14 mouse cellular contexts compared by ENCODE assay signal in genomic region chr7:91369821-91370321, GRCm38 (mm10).
DNase-seq lines count a peak whose midpoint lies in the region; ATAC-seq lines count a peak whose summit lies in the region.
"Had no signal": no experiment of that assay in that cellular context is flagged by ENCODE, and none has a peak within 500 bp of the region (broad histone marks: within the 10 kb centered on the region; RNA-seq: fewer than 3 reads in every experiment).

No protein-coding gene starts in this region.

- WGBS in limb, embryonic 10.5 days = 82% methylated on average over 10 of the region's 10 CpGs

- no peaks in the 10 kb centered on the region for H3K9me3 ChIP-seq in limb, embryonic 10.5 days (replicated peaks)
- H3K9me3 ChIP-seq: intestine, embryonic 15.5 days; neural tube, embryonic 13.5 days had no signal

- no peaks in the 10 kb centered on the region for H3K4me1 ChIP-seq in limb, embryonic 10.5 days
- H3K4me1 ChIP-seq: intestine, embryonic 15.5 days; neural tube, embryonic 13.5 days had no signal

- H3K27ac ChIP-seq in limb, embryonic 10.5 days = no peak overlapping the region
- H3K27ac ChIP-seq: intestine, embryonic 15.5 days; neural tube, embryonic 13.5 days had no signal

- intact Hi-C loops in heart, postnatal 10 days (cut with DNase I) = no loop called here
- intact Hi-C loops in heart, postnatal 14 days (cut with DNase I) = no loop called here
- intact Hi-C loops in left cerebral cortex, postnatal 14 days (cut with DNase I) = loop anchor here (10.0 kb wide), 1 partner anchor 65 kb away; no protein-coding TSS in a partner anchor

- H3K36me3 ChIP-seq in limb, embryonic 10.5 days = no peaks in the 10 kb centered on the region
- H3K36me3 ChIP-seq: intestine, embryonic 15.5 days; neural tube, embryonic 13.5 days had no signal

- peak; percentile 92 for ATAC-seq in frontal cortex, adult (ENCODE audit: low TSS enrichment)
- ATAC-seq: intestine, embryonic 15.5 days had no signal

- H3K4me3 ChIP-seq in limb, embryonic 10.5 days = no peak overlapping the region
- H3K4me3 ChIP-seq: intestine, embryonic 15.5 days; neural tube, embryonic 13.5 days had no signal

- no peaks in the 10 kb centered on the region for H3K27me3 ChIP-seq in limb, embryonic 10.5 days (ENCODE audit: low read depth, poor library complexity, severe bottlenecking)
- H3K27me3 ChIP-seq: intestine, embryonic 15.5 days; neural tube, embryonic 13.5 days had no signal

- DNase-seq in heart, postnatal 10 days = peak; percentile 1
- no peak for DNase-seq in heart, postnatal 14 days
- DNase-seq in 3134 (ENCODE audit: extremely low read depth, insufficient read length, low spot score) = peak; percentile 0
- DNase-seq in left cerebral cortex, postnatal 14 days (ENCODE audit: low spot score in 2 of 2) = peak; percentile 45 to 75
- DNase-seq in adipocyte (ENCODE audit: low spot score) = no peak
- no peak for DNase-seq in thymus, postnatal 14 days
- no peak for DNase-seq in limb, embryonic 10.5 days (ENCODE audit: low spot score)
- DNase-seq: adrenal gland, adult 8-10 months; kidney, postnatal 36 days; lung, postnatal 14 days; midbrain, embryonic 14.5 days had no signal

Comparison
In these comparisons a context has a peak if more than half of its experiments do, and no peak if none do; other contexts are left out.
1. DNase-seq: peak in heart, postnatal 10 days (2 of 2), 3134 (single experiment) and left cerebral cortex, postnatal 14 days (2 of 2); none in heart, postnatal 14 days (0 of 2), adipocyte (single experiment), thymus, postnatal 14 days (single experiment) and limb, embryonic 10.5 days (single experiment).